Mouse (Mus musculus): ENCODE data around the gene Crybg2.

DNA sequence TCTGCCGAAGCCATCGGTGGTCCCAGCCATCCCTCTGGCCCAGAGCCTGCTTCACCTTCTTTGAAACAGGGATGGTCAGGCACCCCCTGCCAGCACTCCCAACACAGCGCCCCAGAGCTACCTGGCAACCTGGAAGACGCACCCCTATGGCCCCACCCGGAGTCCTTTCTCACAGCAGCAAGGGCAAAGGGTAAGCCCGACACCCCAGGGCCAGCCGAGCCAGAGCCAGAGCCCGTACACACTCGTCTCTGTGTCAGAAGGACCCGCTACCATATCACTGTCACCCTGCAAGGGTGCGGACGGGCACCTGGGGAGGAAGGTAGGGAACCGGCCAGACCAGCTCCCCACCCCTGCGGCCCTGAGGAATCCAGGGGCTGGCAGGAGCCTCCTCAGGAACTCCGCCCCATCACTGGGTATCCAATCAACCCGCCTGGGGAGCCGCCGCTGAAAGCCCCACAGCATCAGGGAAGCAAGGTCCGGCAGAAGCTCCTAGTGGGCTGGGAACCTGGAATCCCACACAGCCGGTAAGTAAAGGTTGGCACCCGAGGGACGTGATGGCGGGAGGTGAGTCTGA is 4.9 kb downstream of the Crybg2 start:
- TF ChIP-seq POLR2A (IDR thresholded peaks at IDR 0.05; ENCODE audit: control insufficient read depth in 1 of 2, insufficient read depth in 1 of 2, low read depth in 1 of 2, low read length in 2 of 2, poor library complexity in 1 of 2) (no peak), TAL1 (IDR thresholded peaks at IDR 0.05; ENCODE audit: low read length) (no peak), MAFK (IDR thresholded peaks at IDR 0.05; ENCODE audit: borderline replicate concordance, low read depth, low read length) (no peak), CTCF (IDR thresholded peaks at IDR 0.05 in 2 of 3, conservative IDR thresholded peaks at IDR 0.05 in 1 of 3; ENCODE audit: control insufficient read depth in 1 of 3, insufficient read depth in 1 of 3, low read depth in 2 of 3, low read length in 3 of 3, poor library complexity in 1 of 3, severe bottlenecking in 1 of 3) (no peak), GATA1 (IDR thresholded peaks at IDR 0.05; ENCODE audit: low read depth, low read length) (no peak), ZKSCAN1 (IDR thresholded peaks at IDR 0.05; ENCODE audit: low read depth, low read length) (no peak), MXI1 (IDR thresholded peaks at IDR 0.05; ENCODE audit: low read depth, low read length) (no peak), HCFC1 (IDR thresholded peaks at IDR 0.05; ENCODE audit: low read depth, low read length) (no peak), MAZ (IDR thresholded peaks at IDR 0.05; ENCODE audit: low read depth, low read length) (no peak)

Data from MEL (cell line).